Mouse (Mus musculus) thymus, postnatal 0 days (tissue): ENCODE measurements around the gene Sppl3. TPM values are rescaled to one million over a fixed set of nuclear protein-coding genes. Genes with fewer than 3 reads are reported as not detected.
A peak's percentile ranks its signal among the peaks of the same experiment; 100 is the strongest.
"Not testable (repeated sequence)": the region's sequence is repeated elsewhere in the genome, so short reads cannot be mapped to it uniquely, and the experiment has no call there.

ENCODE experiments used
- DNase-seq: peaks from one replicate; pipeline ENCODE4 v3.0.0-alpha.2; 2015; ENCODE audit warnings: low spot score
- polyA plus RNA-seq: library from polyadenylated mRNA; unstranded; fragments of >200 nt; fragmentation: Nextera tagmentation; extraction: Ambion mirVana; gene quantifications from 2 replicates; pipeline ENCODE4 v1.2.1, GENCODE M21; 2015

Sppl3 gene
- polyA plus RNA-seq, 1 experiment from 2014 or later, result 22.3 TPM

- not testable (repeated sequence) for DNase-seq
Measured at GRCm38 (mm10) chr5:115073306-115073705, 62.4 kb downstream of the Sppl3 start.

GRCm38 (mm10) chr5:115074749-115075148 is 63.8 kb downstream of the Sppl3 start:
- DNase-seq, result no peak

GRCm38 (mm10) chr5:115076144-115076901 is 65.4 kb downstream of the Sppl3 start:
- DNase-seq, result peak; percentile 60

- peak; percentile 73 for DNase-seq
Measured at GRCm38 (mm10) chr5:115081636-115082035, 70.7 kb downstream of the Sppl3 start.

- DNase-seq, result peak; percentile 62
Measured at GRCm38 (mm10) chr5:115083492-115083891, 72.6 kb downstream of the Sppl3 start.

- no peak for DNase-seq
Measured at GRCm38 (mm10) chr5:115085675-115086074, 74.7 kb downstream of the Sppl3 start.

GRCm38 (mm10) chr5:115089592-115090268 is 78.8 kb downstream of the Sppl3 start:
- DNase-seq, result no peak

- no peak for DNase-seq
Measured at GRCm38 (mm10) chr5:115091015-115091414, 80.1 kb downstream of the Sppl3 start.

GRCm38 (mm10) chr5:115091776-115092175 is 80.8 kb downstream of the Sppl3 start:
- no peak for DNase-seq

GRCm38 (mm10) chr5:115098195-115098594 is 87.3 kb downstream of the Sppl3 start, which contains the start of gene Gm10401:
Gene Gm10401, minus strand, starts transcription at chr5:115098295.
- no peak for DNase-seq

GRCm38 (mm10) chr5:115099530-115099929 is 88.6 kb downstream of the Sppl3 start:
- DNase-seq, result no peak

GRCm38 (mm10) chr5:115099991-115100390 is 89.1 kb downstream of the Sppl3 start:
- DNase-seq, result no peak

GRCm38 (mm10) chr5:115100473-115100872 is 89.5 kb downstream of the Sppl3 start:
- no peak for DNase-seq

GRCm38 (mm10) chr5:115102231-115102630 is 91.3 kb downstream of the Sppl3 start:
- no peak for DNase-seq

GRCm38 (mm10) chr5:115103253-115103652 is 92.3 kb downstream of the Sppl3 start:
- not testable (repeated sequence) for DNase-seq

GRCm38 (mm10) chr5:115111156-115111555 is 100.2 kb downstream of the Sppl3 start:
- no peak for DNase-seq

GRCm38 (mm10) chr5:115113244-115113643 is 102.3 kb downstream of the Sppl3 start:
- DNase-seq, result no peak

- no peak for DNase-seq
Measured at GRCm38 (mm10) chr5:115114501-115114900, 103.6 kb downstream of the Sppl3 start.

GRCm38 (mm10) chr5:115116426-115116825 is 105.5 kb downstream of the Sppl3 start:
- DNase-seq, result no peak

- DNase-seq, result no peak
Measured at GRCm38 (mm10) chr5:115117467-115117866, 106.5 kb downstream of the Sppl3 start.

GRCm38 (mm10) chr5:115118961-115119570 is 108.1 kb downstream of the Sppl3 start, which contains the start of gene Acads:
Gene Acads, minus strand, starts transcription at chr5:115119346.
- DNase-seq, result peak; percentile 90

GRCm38 (mm10) chr5:115120978-115121377 is 110.0 kb downstream of the Sppl3 start:
- no peak for DNase-seq
